Mouse (Mus musculus): ENCODE measurements at regions not wholly inside any gene's neighbourhood (a gene's known extent, or its start where the extent isn't known, plus 50 kb on each side); places are given as distances from the start of the nearest gene placed in this dataset.

GRCm38 (mm10) chr10:106351663-106352062 is 118.5 kb upstream of the Ppfia2 start:
- no peak for TF ChIP-seq POLR2A (IDR thresholded peaks at IDR 0.05; ENCODE audit: insufficient read depth, low read depth, low read length)
- no peak for TF ChIP-seq CTCF (IDR thresholded peaks at IDR 0.05; ENCODE audit: insufficient read depth, low read depth, low read length)
